Mouse (Mus musculus) right cerebral cortex, postnatal 25 days (tissue): ENCODE data around the gene Fig4.

Experiments
- DNase-seq: peaks from one replicate; pipeline ENCODE4 v3.0.0; 2022

Fig4 gene

DNA sequence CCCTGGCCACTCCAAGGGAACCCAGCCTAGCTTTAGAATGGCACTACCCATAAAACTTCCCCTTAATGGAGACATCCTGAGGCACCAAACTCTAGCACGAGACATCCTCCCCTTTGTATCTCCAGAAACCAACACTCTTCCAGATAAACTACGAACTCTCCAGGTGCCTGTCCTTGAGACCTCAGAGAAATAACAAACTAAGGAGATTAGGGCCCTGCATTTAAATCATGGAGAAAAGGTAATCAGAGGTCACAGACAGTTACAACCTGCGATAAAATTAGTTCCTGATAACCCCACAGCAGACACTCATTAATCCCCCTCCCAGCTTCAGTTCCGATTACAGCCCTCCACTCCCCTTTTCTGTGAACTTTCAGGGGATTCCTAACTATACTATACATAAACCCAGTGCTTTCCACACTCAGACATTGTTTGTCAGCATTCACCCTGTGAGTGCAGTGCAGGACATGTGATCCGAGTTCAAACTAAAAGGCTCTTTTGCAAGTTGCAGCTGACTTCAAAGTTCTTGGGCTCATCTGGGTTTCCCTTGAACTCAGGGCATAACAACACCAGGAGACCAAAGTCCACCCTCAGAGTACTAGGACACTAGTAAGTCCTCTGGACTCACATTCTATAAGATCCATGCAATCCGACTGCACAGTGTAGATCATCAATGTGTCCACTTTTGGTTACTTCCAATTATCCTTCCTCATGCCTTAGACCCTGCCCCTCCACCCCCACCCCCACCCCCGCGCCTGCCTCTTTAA lies 42.6 kb downstream of the Fig4 start:
- DNase-seq, result no peak

- no peak for DNase-seq
Observed at GRCm38 (mm10) chr10:41250749-41251065, 52.4 kb downstream of the Fig4 start.

GRCm38 (mm10) chr10:41250045-41250748 lies 52.9 kb downstream of the Fig4 start:
- no peak for DNase-seq

DNA sequence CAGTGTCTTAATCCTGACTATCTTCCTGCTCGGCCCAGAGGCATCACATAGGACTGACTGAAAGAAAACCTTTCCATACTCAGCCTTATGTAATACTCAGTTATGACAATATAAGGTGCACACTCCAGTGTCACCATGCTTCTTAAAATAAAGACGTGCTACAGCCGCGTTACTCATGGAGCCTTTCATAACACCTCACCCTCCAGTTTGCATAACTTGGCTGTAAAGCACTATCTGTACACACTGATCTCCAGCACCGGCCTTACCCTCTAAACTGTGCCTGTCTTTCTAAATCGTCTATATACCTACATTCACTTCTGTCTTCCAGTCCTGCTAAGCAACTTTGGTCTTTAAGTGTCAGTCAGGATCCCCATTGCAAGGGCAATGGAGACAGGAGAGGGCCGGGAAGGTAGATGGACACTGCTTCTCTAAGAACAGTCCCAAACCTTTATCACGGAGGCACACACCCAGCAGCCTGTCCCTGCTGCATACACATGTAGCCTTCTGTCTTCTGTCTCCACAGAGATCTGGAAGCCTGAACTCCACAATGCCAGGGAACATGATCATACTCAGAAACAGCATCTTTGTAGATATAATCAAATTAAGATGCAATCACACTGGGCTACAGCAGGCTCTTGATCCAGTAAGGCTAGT lies 53.9 kb downstream of the Fig4 start:
- DNase-seq, result no peak

- DNase-seq, result no peak
Observed at GRCm38 (mm10) chr10:41247800-41248473, 55.1 kb downstream of the Fig4 start.

GRCm38 (mm10) chr10:41246111-41246510 lies 56.9 kb downstream of the Fig4 start:
- no peak for DNase-seq

- no peak for DNase-seq
Observed at GRCm38 (mm10) chr10:41245477-41245876, 57.6 kb downstream of the Fig4 start.

GRCm38 (mm10) chr10:41245028-41245427 lies 58.0 kb downstream of the Fig4 start:
- no peak for DNase-seq

DNA sequence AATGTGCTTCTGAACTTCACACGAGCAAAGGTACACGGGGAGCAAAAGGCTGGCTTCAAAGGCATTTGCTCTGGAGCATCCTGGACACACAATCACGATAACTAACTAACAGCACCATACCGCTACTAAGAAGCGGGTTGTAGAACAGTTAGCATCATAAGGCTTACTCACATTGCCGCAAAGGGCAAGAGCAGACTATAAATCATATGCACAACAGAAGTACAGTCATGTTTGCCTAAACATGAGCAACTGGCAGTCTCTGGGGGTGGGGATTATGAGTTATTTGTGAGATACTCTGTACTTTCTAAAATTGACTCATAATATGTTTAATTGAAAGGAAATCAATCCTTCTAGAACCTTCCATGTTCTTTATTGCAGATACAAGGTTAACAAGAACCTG lies 59.1 kb downstream of the Fig4 start:
- DNase-seq, result no peak

DNA sequence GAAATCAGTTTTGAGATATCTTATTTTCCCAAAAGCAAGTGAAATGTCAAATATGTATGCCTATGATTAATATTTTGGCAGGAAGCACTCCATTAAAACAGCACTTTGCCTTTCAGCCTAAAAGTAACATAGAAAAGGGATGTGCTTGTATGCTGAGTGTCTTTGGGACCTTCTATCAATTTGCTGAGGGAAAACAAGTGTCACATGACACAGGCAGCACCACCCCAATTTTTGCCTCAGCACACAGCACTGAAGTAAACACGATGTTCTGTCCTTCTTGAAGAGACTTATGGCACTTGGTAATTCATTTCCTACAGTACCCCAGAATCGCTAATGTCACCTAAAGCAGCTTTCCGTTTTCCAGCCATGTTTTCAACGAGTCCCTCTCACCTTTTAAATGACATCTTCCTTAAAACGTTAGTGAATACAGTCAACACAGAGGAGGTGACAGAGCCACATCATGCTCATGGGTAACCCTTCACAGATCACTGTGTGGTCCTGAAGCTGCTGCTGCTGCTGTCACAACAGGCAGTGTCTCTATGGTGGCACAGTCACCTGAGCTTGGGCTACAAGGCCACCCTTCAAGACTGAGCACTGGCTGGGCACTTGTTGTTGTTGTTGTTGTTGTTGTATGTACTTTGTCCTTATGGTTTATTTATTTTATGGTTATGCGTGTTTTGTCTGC lies 61.4 kb downstream of the Fig4 start:
- DNase-seq, result no peak

DNA sequence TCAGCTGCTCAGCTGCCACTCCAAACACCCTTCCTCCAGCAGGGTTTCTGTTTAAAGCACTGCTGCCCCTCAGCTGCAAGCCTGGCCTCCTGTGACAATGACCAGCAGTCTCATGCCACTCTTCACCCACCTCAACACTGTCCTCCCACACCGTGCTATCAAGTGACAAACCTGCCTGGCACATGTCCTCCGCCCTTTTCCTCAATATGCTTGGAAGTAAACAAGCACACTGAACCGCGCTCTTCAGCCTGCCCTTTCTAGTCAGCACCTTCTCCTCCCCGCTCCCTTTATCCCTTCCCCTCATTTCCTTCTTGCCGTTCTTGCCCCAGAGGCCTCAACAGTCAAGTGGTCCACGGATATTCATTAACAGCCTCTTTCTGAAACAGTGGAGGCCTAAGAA lies 62.0 kb downstream of the Fig4 start:
- DNase-seq, result no peak

- no peak for DNase-seq
Observed at GRCm38 (mm10) chr10:41236020-41236419, 67.0 kb downstream of the Fig4 start.

GRCm38 (mm10) chr10:41235584-41235983 lies 67.5 kb downstream of the Fig4 start:
- no peak for DNase-seq

GRCm38 (mm10) chr10:41235159-41235558 lies 67.9 kb downstream of the Fig4 start:
- no peak for DNase-seq

GRCm38 (mm10) chr10:41234552-41234951 lies 68.5 kb downstream of the Fig4 start:
- no peak for DNase-seq

DNA sequence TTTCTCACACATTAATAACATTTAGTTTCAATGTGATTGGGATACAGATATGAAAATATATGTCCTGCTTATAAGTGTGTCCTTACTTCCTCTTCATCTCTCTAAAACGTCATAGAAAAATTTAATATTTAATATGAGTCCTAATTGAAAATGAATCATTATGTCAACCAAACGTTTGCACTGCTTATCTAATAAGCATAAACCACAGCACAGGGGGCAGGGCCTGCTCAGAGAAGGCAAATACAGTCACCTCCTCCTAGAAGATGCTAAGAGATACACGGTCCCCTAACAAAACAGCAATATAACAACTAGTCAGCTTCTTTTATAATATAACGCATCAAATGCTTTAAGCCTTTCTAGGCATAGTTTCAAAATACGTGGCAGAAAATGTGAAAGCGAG lies 69.9 kb downstream of the Fig4 start:
- DNase-seq, result no peak

DNA sequence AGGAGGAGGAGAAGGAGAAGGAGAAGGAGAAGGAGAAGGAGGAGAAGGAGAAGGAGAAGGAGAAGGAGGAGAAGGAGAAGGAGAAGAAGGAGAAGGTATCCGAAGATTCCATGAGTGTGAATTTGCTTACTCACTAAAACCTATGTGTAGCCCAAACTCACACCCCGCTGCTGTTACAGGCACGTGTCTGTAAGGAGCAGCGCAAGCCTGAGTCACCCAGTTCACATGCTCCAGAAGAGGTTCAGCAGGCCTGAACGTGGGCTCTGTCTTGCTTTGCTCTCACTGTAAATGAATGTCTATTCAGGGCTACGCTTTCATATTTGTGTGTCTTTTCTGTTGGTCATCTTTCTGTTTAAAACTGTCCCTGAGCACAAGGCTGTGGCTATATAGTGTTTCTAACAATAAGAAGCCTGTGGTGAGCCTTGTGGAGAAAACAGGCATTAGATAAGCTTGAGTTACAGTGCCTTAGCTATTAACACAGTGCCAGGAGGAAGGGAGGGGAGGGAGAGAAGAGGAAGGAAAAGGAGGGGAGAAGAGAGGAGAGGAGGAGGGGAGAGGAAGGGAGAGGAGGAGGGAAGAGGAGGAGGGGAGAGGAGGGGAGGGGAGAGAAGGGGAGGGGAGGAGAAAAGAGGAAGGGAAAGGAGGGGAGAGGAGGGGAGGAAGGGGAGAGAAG lies 71.8 kb downstream of the Fig4 start:
- no peak for DNase-seq

GRCm38 (mm10) chr10:41227626-41228025 lies 75.4 kb downstream of the Fig4 start:
- no peak for DNase-seq

DNA sequence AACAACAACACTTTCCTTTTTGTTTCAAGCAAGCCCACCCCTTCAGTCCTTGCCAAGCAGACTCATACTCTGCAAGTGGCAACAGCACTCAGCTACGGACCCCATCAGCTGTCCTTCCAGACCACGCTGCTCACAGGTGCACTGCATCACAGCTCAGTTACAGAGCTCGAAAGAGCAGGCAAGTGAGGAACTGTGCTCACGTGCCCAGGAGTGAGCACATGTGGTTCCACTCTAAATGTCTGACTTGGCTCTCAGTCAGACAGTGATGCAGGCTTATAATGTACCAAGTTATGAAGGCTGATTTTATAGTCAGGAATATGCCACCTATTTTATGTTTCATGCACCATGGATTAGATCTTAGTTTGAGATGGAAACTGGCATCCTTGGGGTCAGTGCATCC lies 79.6 kb downstream of the Fig4 start:
- no peak for DNase-seq

- DNase-seq, result no peak
Observed at GRCm38 (mm10) chr10:41221204-41221603, 81.9 kb downstream of the Fig4 start.

- DNase-seq, result no peak
Observed at GRCm38 (mm10) chr10:41218897-41219296, 84.2 kb downstream of the Fig4 start.

- DNase-seq, result no peak
Observed at GRCm38 (mm10) chr10:41214083-41214482, 89.0 kb downstream of the Fig4 start.
